Mouse (Mus musculus): Measurements from ENCODE around the gene Rnase2a.

DNA sequence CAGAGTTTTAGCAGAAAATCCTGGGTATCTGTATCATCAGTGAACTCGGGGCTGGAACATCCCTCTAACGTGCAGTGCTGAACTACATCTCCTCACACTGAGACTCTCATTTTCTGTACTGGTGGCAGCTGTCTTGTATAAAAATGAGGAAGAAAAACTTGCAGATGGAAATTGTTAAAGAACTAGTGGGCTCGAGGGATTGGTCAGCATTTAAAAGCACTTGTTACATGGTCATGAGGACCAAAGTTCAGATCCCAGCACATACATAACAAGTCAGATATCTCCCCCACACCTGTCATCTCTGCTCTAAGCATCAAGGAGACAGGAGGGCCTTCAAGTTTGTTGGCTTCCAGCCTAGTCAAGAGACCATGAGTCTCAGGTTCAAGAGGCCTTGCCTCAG, 5.6 kb downstream of the Rnase2a start:
- no peak for TF ChIP-seq POLR2AphosphoS5 (IDR thresholded peaks at IDR 0.05; ENCODE audit: insufficient replicate concordance, low read depth, low read length)
- no peak for TF ChIP-seq CTCF (IDR thresholded peaks at IDR 0.05; ENCODE audit: low read depth, low read length)
- TF ChIP-seq GATA1 (IDR thresholded peaks at IDR 0.05; ENCODE audit: borderline replicate concordance, low read length): no peak
